Mouse (Mus musculus) hindbrain, embryonic 16.5 days (tissue): ENCODE data around the gene Myh6. TPM values are rescaled to one million over a fixed set of nuclear protein-coding genes. Genes with fewer than 3 reads are reported as not detected.
"Not testable (repeated sequence)": the region's sequence is repeated elsewhere in the genome, so short reads cannot be mapped to it uniquely, and the experiment has no call there.

ENCODE experiments used
- ATAC-seq: fragments of 200-750 bp; cut with Nextera tagmentation; 2 replicates; pipeline ENCODE4 v1.8.0; 2017; ENCODE audit warnings: moderate TSS enrichment, moderate library complexity
- H3K27ac ChIP-seq: fragments of 300-500 bp; sonication (generic); 2 replicates; pipeline ENCODE4 v1.5.1; 2014; ENCODE audit warnings: low read depth, mild to moderate bottlenecking, control low read depth, low read length, moderate library complexity
- H3K27me3 ChIP-seq: fragments of 300-500 bp; sonication (generic); replicated peaks from 2 replicates; pipeline ENCODE4 v1.6.1; 2014; ENCODE audit warnings: low read length; ENCODE audit not compliant: control insufficient read depth, insufficient read depth
- H3K36me3 ChIP-seq: fragments of 300-500 bp; sonication (generic); 2 replicates; pipeline ENCODE4 v1.6.1; 2014; ENCODE audit warnings: mild to moderate bottlenecking, low read length, moderate library complexity, mixed read lengths; ENCODE audit not compliant: control insufficient read depth, insufficient read depth
- H3K4me1 ChIP-seq: fragments of 300-500 bp; sonication (generic); 2 replicates; pipeline ENCODE4 v1.6.1; 2014; ENCODE audit warnings: low read depth, low read length; ENCODE audit not compliant: control insufficient read depth, insufficient read depth
- H3K4me2 ChIP-seq: fragments of 300-500 bp; sonication (generic); 2 replicates; pipeline ENCODE4 v1.6.1; 2014; ENCODE audit warnings: mild to moderate bottlenecking, low read length, control low read depth, moderate library complexity
- H3K4me3 ChIP-seq: fragments of 300-500 bp; sonication (generic); 2 replicates; pipeline ENCODE4 v1.5.1; 2014; ENCODE audit warnings: mild to moderate bottlenecking, low read length, control low read depth, moderate library complexity
- H3K9ac ChIP-seq: fragments of 300-500 bp; sonication (generic); 2 replicates; pipeline ENCODE4 v1.6.1; 2014; ENCODE audit warnings: low read depth, mild to moderate bottlenecking, control low read depth, low read length, moderate library complexity
- H3K9me3 ChIP-seq: fragments of 300-500 bp; sonication (generic); 2 replicates; pipeline ENCODE4 v1.6.1; 2014; ENCODE audit warnings: mild to moderate bottlenecking, low read length, moderate library complexity; ENCODE audit not compliant: control insufficient read depth
- WGBS: fragments of 180-500 bp; shearing (Covaris S2); extraction: QIAGEN DNeasy Blood & Tissue Kit; methylation state at CpG from one replicate; pipeline ENCODE4 v1.1.7; 2014; 5-methylcytosine and 5-hydroxymethylcytosine counted together
- polyA plus RNA-seq: library from polyadenylated mRNA; unstranded; fragments of >200 nt; fragmentation: Nextera tagmentation; extraction: Ambion mirVana; gene quantifications from 2 replicates; pipeline ENCODE4 v1.2.1, GENCODE M21; 2015

Gene Myh6
- polyA plus RNA-seq, 1 experiment from 2014 or later: 1.8 TPM

GRCm38 (mm10) chr14:54965044-54965443, 1.7 kb downstream of the Myh6 start:
- no peaks in the 10 kb centered on the region for H3K27me3 ChIP-seq
- no peaks in the 10 kb centered on the region for H3K4me1 ChIP-seq
- H3K27ac ChIP-seq: no peak overlapping the region
- no peaks in the 10 kb centered on the region for H3K36me3 ChIP-seq
- ATAC-seq: no peak
- H3K9me3 ChIP-seq: no peaks in the 10 kb centered on the region
- WGBS: 81% methylated on average over 15 of the region's 15 CpGs
- H3K9ac ChIP-seq: no peak overlapping the region
- no peak overlapping the region for H3K4me3 ChIP-seq
- no peak overlapping the region for H3K4me2 ChIP-seq

- Histone ChIP-seq H3K4me3 (no peak overlapping the region), H3K4me1 (no peaks in the 10 kb centered on the region), H3K9me3 (no peaks in the 10 kb centered on the region), H3K9ac (no peak overlapping the region), H3K27ac (no peak overlapping the region), H3K4me2 (no peak overlapping the region), H3K36me3 (no peaks in the 10 kb centered on the region), H3K27me3 (no peaks in the 10 kb centered on the region)
- WGBS: 81% methylated on average over 11 of the region's 11 CpGs
- no peak for ATAC-seq
Observed at GRCm38 (mm10) chr14:54963727-54964126, 3.0 kb downstream of the Myh6 start.

- H3K4me1 ChIP-seq: no peaks in the 10 kb centered on the region
- no peaks in the 10 kb centered on the region for H3K9me3 ChIP-seq
- no peaks in the 10 kb centered on the region for H3K27me3 ChIP-seq
- no peak overlapping the region for H3K4me3 ChIP-seq
- no peak overlapping the region for H3K27ac ChIP-seq
- H3K4me2 ChIP-seq: no peak overlapping the region
- no peak overlapping the region for H3K9ac ChIP-seq
- H3K36me3 ChIP-seq: no peaks in the 10 kb centered on the region
- 87% methylated on average over 7 of the region's 7 CpGs for WGBS
- no peak for ATAC-seq
Observed at GRCm38 (mm10) chr14:54962714-54963113, 4.0 kb downstream of the Myh6 start.

- no peaks in the 10 kb centered on the region for H3K27me3 ChIP-seq
- H3K27ac ChIP-seq: no peak overlapping the region
- no peak overlapping the region for H3K4me3 ChIP-seq
- no peak overlapping the region for H3K9ac ChIP-seq
- no peaks in the 10 kb centered on the region for H3K9me3 ChIP-seq
- H3K36me3 ChIP-seq: no peaks in the 10 kb centered on the region
- WGBS: 86% methylated on average over 5 of the region's 5 CpGs
- ATAC-seq: no peak
- H3K4me2 ChIP-seq: no peak overlapping the region
- no peaks in the 10 kb centered on the region for H3K4me1 ChIP-seq
Observed at GRCm38 (mm10) chr14:54961487-54961886, 5.2 kb downstream of the Myh6 start.

- no peak overlapping the region for H3K4me3 ChIP-seq
- whole genome bisulfite sequencing: 79% methylated on average over 10 of the region's 10 CpGs
- no peaks in the 10 kb centered on the region for H3K9me3 ChIP-seq
- no peak for ATAC-seq
- H3K9ac ChIP-seq: no peak overlapping the region
- H3K4me2 ChIP-seq: no peak overlapping the region
- no peaks in the 10 kb centered on the region for H3K36me3 ChIP-seq
- no peaks in the 10 kb centered on the region for H3K4me1 ChIP-seq
- no peaks in the 10 kb centered on the region for H3K27me3 ChIP-seq
- H3K27ac ChIP-seq: no peak overlapping the region
Observed at GRCm38 (mm10) chr14:54960769-54961168, 6.0 kb downstream of the Myh6 start.

GRCm38 (mm10) chr14:54959853-54960613, 6.7 kb downstream of the Myh6 start:
- H3K4me2 ChIP-seq, H3K4me3 ChIP-seq, H3K9ac ChIP-seq, ATAC-seq, H3K27me3 ChIP-seq, H3K4me1 ChIP-seq, H3K9me3 ChIP-seq, H3K36me3 ChIP-seq, H3K27ac ChIP-seq: not testable (repeated sequence)
- 90% methylated on average over 11 of the region's 12 CpGs for WGBS

- ATAC-seq: no peak
- no peaks in the 10 kb centered on the region for H3K36me3 ChIP-seq
- H3K4me1 ChIP-seq: no peaks in the 10 kb centered on the region
- H3K27me3 ChIP-seq: no peaks in the 10 kb centered on the region
- H3K4me3 ChIP-seq: no peak overlapping the region
- H3K27ac ChIP-seq: no peak overlapping the region
- 92% methylated on average over 3 of the region's 3 CpGs for WGBS
- no peaks in the 10 kb centered on the region for H3K9me3 ChIP-seq
- no peak overlapping the region for H3K4me2 ChIP-seq
- H3K9ac ChIP-seq: no peak overlapping the region
Observed at GRCm38 (mm10) chr14:54959197-54959596, 7.5 kb downstream of the Myh6 start.

- Histone ChIP-seq H3K4me2 (no peak overlapping the region), H3K9ac (no peak overlapping the region), H3K27ac (no peak overlapping the region), H3K4me1 (no peaks in the 10 kb centered on the region), H3K4me3 (no peak overlapping the region), H3K27me3 (no peaks in the 10 kb centered on the region), H3K9me3 (no peaks in the 10 kb centered on the region), H3K36me3 (no peaks in the 10 kb centered on the region)
- ATAC-seq: no peak
- WGBS: 85% methylated on average over 4 of the region's 4 CpGs
Observed at GRCm38 (mm10) chr14:54958503-54958902, 8.2 kb downstream of the Myh6 start.

GRCm38 (mm10) chr14:54956533-54956932, 10.2 kb downstream of the Myh6 start:
- Histone ChIP-seq H3K27ac (no peak overlapping the region), H3K4me1 (no peaks in the 10 kb centered on the region), H3K4me2 (no peak overlapping the region), H3K9me3 (no peaks in the 10 kb centered on the region), H3K9ac (no peak overlapping the region), H3K36me3 (no peaks in the 10 kb centered on the region), H3K27me3 (no peaks in the 10 kb centered on the region), H3K4me3 (no peak overlapping the region)
- no peak for ATAC-seq
- WGBS: 85% methylated on average over 9 of the region's 9 CpGs
